Mouse (Mus musculus): ENCODE measurements at regions not wholly inside any gene's neighbourhood (a gene's known extent, or its start where the extent isn't known, plus 50 kb on each side); places are given as distances from the start of the nearest gene placed in this dataset.

DNA sequence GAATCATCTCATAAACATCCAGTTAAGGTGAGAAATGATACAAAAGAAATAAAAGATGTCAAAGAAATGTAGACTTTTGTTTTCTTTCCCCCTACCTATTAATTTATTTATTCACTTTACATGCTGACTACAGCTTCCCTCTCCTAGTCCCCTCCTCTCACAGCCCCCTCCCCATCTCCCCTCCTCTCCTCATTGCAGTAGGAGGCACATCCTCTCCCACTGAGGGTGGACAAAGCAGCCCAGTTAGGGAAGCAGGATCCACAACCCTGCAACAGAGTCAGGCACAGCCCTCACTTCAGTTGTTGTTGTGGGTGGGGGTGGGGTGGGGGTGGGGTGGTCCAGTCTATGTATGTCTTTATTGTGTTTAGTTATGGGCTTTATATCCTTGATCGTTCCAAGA, 555.5 kb downstream of the Grin2a start:
- TF ChIP-seq POLR2A (IDR thresholded peaks at IDR 0.05; ENCODE audit: insufficient read length, low read depth) = no peak
- TF ChIP-seq MAX (IDR thresholded peaks at IDR 0.05; ENCODE audit: low read depth) = no peak
- no peak for TF ChIP-seq SRF (IDR thresholded peaks at IDR 0.05; ENCODE audit: control insufficient read depth, insufficient read length, low read depth)
- no peak for TF ChIP-seq E2F4 (IDR thresholded peaks at IDR 0.05; ENCODE audit: insufficient read depth)
- no peak for TF ChIP-seq MYOG (IDR thresholded peaks at IDR 0.05; ENCODE audit: control insufficient read depth in 1 of 3, insufficient read depth in 1 of 3, insufficient read length in 2 of 3, low read depth in 2 of 3)
- no peak for TF ChIP-seq POLR2AphosphoS2 (IDR thresholded peaks at IDR 0.05; ENCODE audit: insufficient read length, low read depth)
- no peak for TF ChIP-seq REST (IDR thresholded peaks at IDR 0.05; ENCODE audit: insufficient read depth, insufficient read length)

Data from myocyte (in vitro differentiated cells).